Mouse (Mus musculus) G1E (cell line): ENCODE results near the gene Pdcd1. TPM values are rescaled to one million over a fixed set of nuclear protein-coding genes. Genes with fewer than 3 reads are reported as not detected.

ENCODE experiments used
- ATAC-seq: 2 replicates; pipeline ENCODE4 v1.8.0; 2016; ENCODE audit warnings: mild to moderate bottlenecking; ENCODE audit not compliant: insufficient number of reproducible peaks, poor library complexity, low FRiP score, severe bottlenecking; ENCODE audit errors: extremely low read depth
- DNase-seq: peaks from one replicate; pipeline ENCODE4 v3.0.0; 2012; ENCODE audit warnings: low spot score
- H3K27me3 ChIP-seq: 2 replicates; pipeline ENCODE4 v1.6.1; 2012; ENCODE audit warnings: mild to moderate bottlenecking, low read length, inconsistent platforms; ENCODE audit not compliant: insufficient read depth
- H3K36me3 ChIP-seq: replicated peaks from 2 replicates; pipeline ENCODE3; 2012; ENCODE audit warnings: mild to moderate bottlenecking, inconsistent platforms
- H3K4me1 ChIP-seq: 2 replicates; pipeline ENCODE4 v1.6.1; 2012; ENCODE audit warnings: low read depth, low read length, inconsistent platforms, mixed read lengths; ENCODE audit not compliant: insufficient read depth
- H3K4me3 ChIP-seq: 2 replicates; pipeline ENCODE4 v1.5.1; 2012; ENCODE audit warnings: low read depth, mild to moderate bottlenecking, inconsistent platforms, low read length, moderate library complexity, mixed read lengths
- H3K9me3 ChIP-seq: replicated peaks from 2 replicates; pipeline ENCODE4 v1.6.1; 2012; ENCODE audit warnings: inconsistent platforms
- CTCF ChIP-seq: IDR thresholded peaks from 2 replicates; pipeline ENCODE4 v1.5.1; 2012; ENCODE audit warnings: low read depth, low read length, inconsistent platforms, mixed read lengths
- GATA1 ChIP-seq: IDR thresholded peaks from 2 replicates; pipeline ENCODE4 v1.6.1; 2012; ENCODE audit warnings: borderline replicate concordance, low read length, inconsistent platforms, mixed read lengths
- GATA2 ChIP-seq: IDR thresholded peaks from 2 replicates; pipeline ENCODE4 v1.6.1; 2012; ENCODE audit warnings: low read depth, low read length, inconsistent platforms, borderline replicate concordance
- POLR2AphosphoS5 ChIP-seq: IDR thresholded peaks from 2 replicates; pipeline ENCODE4 v1.6.1; 2012; ENCODE audit warnings: low read depth, low read length, inconsistent platforms; ENCODE audit not compliant: insufficient replicate concordance
- TAL1 ChIP-seq: conservative IDR thresholded peaks from 2 replicates; pipeline ENCODE4 v1.6.1; 2012; ENCODE audit warnings: low read depth, low read length, inconsistent platforms, mixed read lengths
- polyA plus RNA-seq: library from polyadenylated mRNA; stranded (reverse); fragments of >175 nt; gene quantifications from 2 replicates; pipeline ENCODE4 v1.2.3, GENCODE M21; 2012
- total RNA-seq, 2 experiments: library from RNA; stranded (forward) in 1 of 2; stranded (reverse) in 1 of 2; fragments of 200-1000 nt in 1 of 2; fragments of >200 nt in 1 of 2; fragmentation: Nextera tagmentation in 1 of 2; gene quantifications; 2 replicates each; pipeline ENCODE4 v1.2.3; 2014 to 2017

Gene Pdcd1
- 5.7 and 11.7 TPM in 2 replicates for total RNA-seq (2014; fragmentation: Nextera tagmentation)
- 0.05 TPM in 1 of 2 replicates, not detected in the other for total RNA-seq (2017)
- 0.80 and 0.93 TPM in 2 replicates for polyA plus RNA-seq

DNA sequence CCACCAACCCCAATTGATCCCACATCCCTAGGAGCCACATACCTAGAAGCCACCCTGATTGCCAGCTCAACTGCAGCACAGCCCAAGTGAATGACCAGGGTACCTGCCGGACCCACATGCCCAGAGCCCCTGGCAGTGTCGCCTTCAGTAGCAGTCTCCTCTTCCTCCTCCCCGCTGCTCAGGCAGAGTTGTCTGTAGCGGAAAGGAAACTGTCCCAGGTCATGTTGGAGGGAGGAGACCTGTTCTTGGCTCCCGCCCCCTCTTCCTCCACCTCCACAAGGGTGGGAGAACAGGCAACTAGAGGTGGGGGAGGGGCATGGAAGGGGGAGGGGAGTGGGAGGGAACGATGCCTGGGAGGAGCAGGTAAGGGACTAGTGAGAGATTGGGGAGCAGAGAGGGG, at the start of gene Pdcd1:
Gene Pdcd1 (minus strand): TSS at position 181 of the 400 bp plus-strand sequence.
- H3K9me3 ChIP-seq = no peaks in the 10 kb centered on the region
- ATAC-seq (no peak), DNase-seq (no peak)
- no peaks in the 10 kb centered on the region for H3K27me3 ChIP-seq
- H3K4me1 ChIP-seq = 0 out of 2 replicates have a peak, but pooled peaks cover 2% of the 10 kb centered on the region
- TF ChIP-seq POLR2AphosphoS5 = no peak
- no peak for TF ChIP-seq GATA1
- TF ChIP-seq CTCF = no peak
- no peak for TF ChIP-seq GATA2
- TF ChIP-seq TAL1 = no peak
- H3K4me3 ChIP-seq = no peak within 1 kb of the TSS
- H3K36me3 ChIP-seq = no peaks in the 10 kb centered on the region

DNA sequence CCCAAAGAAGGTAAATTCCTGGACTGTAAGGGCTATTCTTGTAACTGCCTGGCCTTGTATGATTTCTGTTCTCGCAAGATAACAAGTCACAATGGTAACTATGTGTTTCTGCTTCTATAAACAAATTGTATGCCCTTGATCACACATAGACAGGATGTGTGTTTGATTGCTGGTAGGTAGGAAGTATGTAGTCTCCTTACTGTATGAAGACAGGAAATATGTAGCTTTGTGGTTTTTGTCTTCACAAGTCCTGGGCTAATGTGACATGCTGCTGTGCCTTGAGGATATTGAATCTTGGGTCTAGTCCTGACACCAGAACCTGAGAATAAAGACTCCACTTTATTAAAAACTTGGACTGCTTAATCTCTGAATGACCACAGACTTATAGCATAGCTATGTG, 39.4 kb upstream of the Pdcd1 start:
- ATAC-seq (no peak), DNase-seq (no peak)
- Histone ChIP-seq H3K4me1 (no peaks in the 10 kb centered on the region), H3K4me3 (no peak overlapping the region), H3K9me3 (no peaks in the 10 kb centered on the region), H3K36me3 (no peaks in the 10 kb centered on the region), H3K27me3 (no peaks in the 10 kb centered on the region)
- TF ChIP-seq CTCF = no peak
- TF ChIP-seq TAL1 = no peak
- no peak for TF ChIP-seq GATA2
- no peak for TF ChIP-seq POLR2AphosphoS5
- no peak for TF ChIP-seq GATA1

DNA sequence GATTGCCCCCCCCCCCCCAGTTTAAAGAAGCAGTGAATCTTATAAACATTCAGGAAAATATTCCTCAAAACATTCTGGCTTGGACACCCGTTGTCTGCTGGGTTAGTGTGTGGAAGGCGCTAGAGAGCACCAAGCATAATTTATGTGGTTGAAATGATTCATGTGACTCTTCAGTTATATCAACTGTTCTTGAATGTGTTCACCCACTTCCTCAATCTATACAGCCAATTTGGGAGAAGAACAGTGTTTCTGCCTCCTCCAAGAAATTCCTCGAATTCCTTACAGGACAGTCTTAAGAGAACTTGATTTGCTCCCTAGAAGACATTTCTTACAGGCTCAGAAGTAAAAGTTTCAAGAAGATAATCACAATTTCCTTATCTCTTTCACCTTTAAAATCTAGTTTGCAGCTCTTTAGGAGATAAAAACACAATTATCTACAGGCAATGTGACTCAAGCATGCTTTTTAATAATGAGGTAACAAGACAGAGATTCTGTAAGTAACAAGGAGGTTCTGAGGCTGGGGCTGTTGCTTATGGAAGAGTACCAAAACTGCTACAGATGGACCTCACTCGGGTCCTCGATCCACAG, 34.1 kb upstream of the Pdcd1 start:
- no peak for DNase-seq
- no peak overlapping the region for H3K4me3 ChIP-seq
- H3K36me3 ChIP-seq = no peaks in the 10 kb centered on the region
- TF ChIP-seq POLR2AphosphoS5 (no peak), TAL1 (no peak), GATA1 (no peak), GATA2 (no peak), CTCF (no peak)
- H3K4me1 ChIP-seq = no peaks in the 10 kb centered on the region
- ATAC-seq = no peak
- H3K27me3 ChIP-seq = peaks cover 3% of the 10 kb centered on the region; the same call in 1 of the 2 replicates
- H3K9me3 ChIP-seq = no peaks in the 10 kb centered on the region

DNA sequence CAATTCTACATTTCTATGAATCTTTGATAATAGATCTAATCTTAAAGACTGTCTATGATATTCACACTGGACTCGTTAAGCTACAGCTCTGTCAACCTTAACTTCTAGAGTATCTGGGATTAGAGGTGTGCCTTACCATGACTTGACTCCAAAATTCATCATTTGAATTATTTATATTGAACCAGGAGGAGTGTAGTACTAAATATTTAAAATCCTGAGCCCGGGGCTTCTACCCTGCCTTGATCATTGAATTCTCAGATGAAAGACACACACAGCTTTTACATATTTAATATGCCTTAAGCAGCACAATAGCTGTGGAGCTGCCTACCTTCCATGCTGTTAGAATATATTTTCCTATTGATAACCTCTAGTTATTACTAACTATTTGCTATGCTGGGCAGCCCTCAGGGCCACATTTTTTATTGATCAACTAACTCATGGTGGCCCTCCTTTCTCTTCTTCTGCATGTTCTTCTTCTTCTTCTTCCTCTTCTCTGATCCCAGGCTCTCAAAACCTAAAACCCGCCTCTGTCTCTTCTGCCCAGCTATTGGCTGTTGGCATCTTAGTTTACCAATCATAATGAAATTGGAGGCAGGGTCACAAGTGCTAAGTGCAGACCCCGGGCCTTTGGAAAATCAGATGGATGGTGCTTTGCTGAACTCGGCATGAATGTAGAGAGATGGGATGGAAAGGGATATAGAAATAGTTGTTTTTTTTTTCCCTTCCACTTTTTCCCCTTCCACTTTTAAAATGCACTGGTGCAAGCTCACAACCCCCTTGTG, 33.2 kb upstream of the Pdcd1 start:
- Histone ChIP-seq H3K4me1 (no peaks in the 10 kb centered on the region), H3K27me3 (peaks cover 4% of the 10 kb centered on the region), H3K36me3 (no peaks in the 10 kb centered on the region), H3K9me3 (no peaks in the 10 kb centered on the region), H3K4me3 (no peak overlapping the region)
- ATAC-seq (no peak), DNase-seq (no peak)
- TF ChIP-seq GATA1 = no peak
- TF ChIP-seq GATA2 = no peak
- no peak for TF ChIP-seq CTCF
- no peak for TF ChIP-seq POLR2AphosphoS5
- no peak for TF ChIP-seq TAL1

DNA sequence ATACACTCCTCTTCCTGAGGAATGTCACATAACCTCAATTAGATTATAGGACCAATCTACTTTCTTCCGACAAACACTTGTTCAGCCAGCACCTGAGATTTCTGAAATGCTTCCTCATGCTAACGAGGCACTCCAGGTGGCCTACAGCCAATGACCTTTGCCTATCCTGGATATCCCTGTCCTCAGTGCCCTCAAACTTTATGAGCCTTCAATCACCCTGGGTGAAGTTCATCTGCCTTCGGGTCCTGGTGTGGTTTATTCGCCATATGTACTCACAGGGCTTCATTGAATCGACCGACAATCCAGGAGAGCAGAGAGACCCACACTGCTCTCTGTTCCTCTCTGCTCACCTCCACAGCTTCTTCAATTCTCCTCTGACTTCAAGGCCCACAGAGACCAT, 29.4 kb upstream of the Pdcd1 start:
- no peak for DNase-seq
- peaks cover 6% of the 10 kb centered on the region for H3K27me3 ChIP-seq
- no peaks in the 10 kb centered on the region for H3K9me3 ChIP-seq
- H3K36me3 ChIP-seq = no peaks in the 10 kb centered on the region
- no peak overlapping the region for H3K4me3 ChIP-seq
- H3K4me1 ChIP-seq = no peaks in the 10 kb centered on the region
- TF ChIP-seq CTCF (no peak), TAL1 (no peak), POLR2AphosphoS5 (no peak), GATA2 (no peak), GATA1 (no peak)
- ATAC-seq = no peak

DNA sequence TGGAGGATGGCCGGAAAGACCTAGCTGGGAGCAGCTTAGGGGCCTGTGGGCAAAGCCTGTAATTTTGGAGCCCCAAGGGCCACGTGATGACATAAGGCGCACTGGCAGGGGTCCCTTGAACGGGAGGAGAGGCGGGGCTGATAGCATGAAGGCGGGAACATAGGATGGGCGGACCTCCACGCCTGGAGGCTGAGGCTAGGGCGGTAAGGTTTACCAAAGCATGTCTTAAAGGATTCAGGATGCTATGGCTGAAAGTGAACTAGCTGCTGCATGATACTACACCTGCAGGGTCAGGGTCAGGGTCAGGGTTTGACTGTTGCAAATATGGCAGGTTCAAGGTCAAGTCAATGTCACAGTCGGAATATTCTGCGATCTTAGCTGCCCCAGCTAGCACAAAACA, 28.8 kb upstream of the Pdcd1 start:
- DNase-seq (no peak), ATAC-seq (no peak)
- no peaks in the 10 kb centered on the region for H3K9me3 ChIP-seq
- peaks cover 6% of the 10 kb centered on the region for H3K27me3 ChIP-seq
- H3K36me3 ChIP-seq = no peaks in the 10 kb centered on the region
- no peaks in the 10 kb centered on the region for H3K4me1 ChIP-seq
- no peak overlapping the region for H3K4me3 ChIP-seq
- TF ChIP-seq POLR2AphosphoS5 (no peak), GATA2 (no peak), GATA1 (no peak), CTCF (no peak), TAL1 (no peak)

DNA sequence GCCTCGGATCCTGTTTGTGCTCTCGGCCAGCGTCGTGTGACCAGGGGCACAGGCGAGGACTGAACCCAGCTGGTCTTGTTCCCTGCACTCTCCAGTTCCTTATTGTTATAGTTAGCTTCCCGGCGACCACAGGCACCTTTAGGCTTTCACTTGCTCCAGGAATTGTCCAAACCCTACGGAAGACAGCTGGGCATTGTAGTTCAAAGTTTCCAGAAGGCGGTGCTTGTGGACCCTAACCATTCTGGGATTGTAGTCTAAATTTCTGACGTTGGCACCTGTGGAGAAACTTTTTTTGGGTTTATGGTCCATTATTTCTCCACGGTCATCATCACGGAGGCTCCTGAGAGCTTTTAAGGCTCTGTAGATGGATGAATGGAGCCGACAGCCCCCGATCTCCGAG, 28.4 kb upstream of the Pdcd1 start:
- H3K36me3 ChIP-seq = no peaks in the 10 kb centered on the region
- TF ChIP-seq TAL1 = no peak
- TF ChIP-seq GATA1 = no peak
- no peak for TF ChIP-seq CTCF
- TF ChIP-seq GATA2 = no peak
- TF ChIP-seq POLR2AphosphoS5 = no peak
- no peak for DNase-seq
- H3K27me3 ChIP-seq = peaks cover 6% of the 10 kb centered on the region
- no peak for ATAC-seq
- H3K9me3 ChIP-seq = no peaks in the 10 kb centered on the region
- no peak overlapping the region for H3K4me3 ChIP-seq
- H3K4me1 ChIP-seq = no peaks in the 10 kb centered on the region
